Mouse (Mus musculus): Measurements from ENCODE around the gene Tdo2.

The Tdo2 gene

DNA sequence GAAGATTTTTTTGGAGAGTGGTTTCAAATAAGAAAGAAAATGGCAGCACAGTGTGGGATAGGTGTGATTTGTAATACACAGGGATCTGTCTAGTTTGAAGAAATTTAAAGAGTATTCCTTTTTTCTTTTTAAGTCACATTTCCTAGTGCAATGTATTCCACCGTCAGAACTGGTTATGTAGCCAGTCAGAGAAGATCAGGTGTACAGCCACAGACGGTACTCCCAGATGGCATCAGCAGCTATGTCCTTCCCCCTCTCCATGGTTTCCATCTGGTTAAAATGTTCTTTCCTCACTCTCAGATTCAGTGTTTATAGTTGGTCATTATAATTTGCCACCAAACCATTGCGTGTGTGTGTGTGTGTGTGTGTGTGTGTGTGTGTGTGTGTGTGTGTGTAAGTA lies 32.9 kb downstream of the Tdo2 start:
- DNase-seq (ENCODE audit: extremely low spot score), result no peak

DNA sequence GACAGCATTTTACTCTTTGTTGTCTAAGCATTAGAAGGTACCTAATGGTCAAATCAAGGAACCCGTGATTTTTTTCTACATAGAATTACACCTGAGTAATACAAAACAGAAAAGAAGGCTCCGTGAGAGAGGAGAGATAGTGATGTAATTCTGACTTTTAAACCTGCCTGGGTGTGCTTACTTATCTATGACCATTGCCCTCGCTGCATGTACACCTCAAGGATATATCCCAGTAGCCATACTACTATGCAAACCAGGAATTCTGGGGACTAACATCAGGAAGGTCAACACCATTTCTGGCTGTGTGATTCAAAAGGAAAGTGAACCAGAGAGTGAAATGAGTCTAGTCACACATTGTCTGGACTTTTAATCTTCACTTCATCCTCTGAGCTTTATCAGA lies 33.7 kb downstream of the Tdo2 start:
- DNase-seq (ENCODE audit: extremely low spot score), result no peak

- no peak for DNase-seq (ENCODE audit: extremely low spot score)
Observed at GRCm38 (mm10) chr3:81938924-81939323, 37.1 kb downstream of the Tdo2 start.

- DNase-seq (ENCODE audit: extremely low spot score), result no peak
Observed at GRCm38 (mm10) chr3:81933348-81933747, 42.7 kb downstream of the Tdo2 start.

GRCm38 (mm10) chr3:81932141-81933101 lies 43.6 kb downstream of the Tdo2 start, which contains the start of gene Ctso:
Gene Ctso, plus strand, starts transcription at chr3:81932601.
- peak; percentile 78 for DNase-seq (ENCODE audit: extremely low spot score)

- no peak for DNase-seq (ENCODE audit: extremely low spot score)
Observed at GRCm38 (mm10) chr3:81931695-81932094, 44.3 kb downstream of the Tdo2 start.

GRCm38 (mm10) chr3:81929073-81929472 lies 46.9 kb downstream of the Tdo2 start:
- DNase-seq (ENCODE audit: extremely low spot score), result no peak

DNA sequence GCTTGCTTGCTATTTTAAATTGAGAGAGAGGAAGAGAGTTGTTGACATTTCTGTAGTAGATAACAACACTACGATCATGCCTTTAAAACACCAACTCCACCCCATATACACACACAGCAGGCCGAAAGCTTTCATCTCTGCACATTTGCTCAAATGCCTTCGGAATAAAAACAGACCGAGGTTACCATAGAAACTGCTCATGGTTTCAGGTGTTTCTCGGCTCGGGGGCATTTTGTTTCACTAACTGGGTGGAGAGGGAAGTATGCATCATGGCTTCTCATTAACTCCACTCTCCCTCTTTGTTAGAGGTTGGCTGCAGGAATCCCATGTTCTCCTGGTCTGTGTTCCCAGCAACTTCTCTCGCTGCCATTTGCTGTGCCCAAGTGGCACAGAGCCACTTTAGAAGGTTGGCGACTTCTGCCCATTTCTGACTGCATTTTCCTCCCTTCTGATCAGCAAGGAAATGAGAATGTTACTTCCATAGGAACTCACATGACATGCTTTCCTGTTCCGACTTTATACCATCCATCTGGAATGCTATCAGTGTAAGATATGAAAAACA lies 49.2 kb downstream of the Tdo2 start:
- DNase-seq (ENCODE audit: extremely low spot score), result no peak

DNA sequence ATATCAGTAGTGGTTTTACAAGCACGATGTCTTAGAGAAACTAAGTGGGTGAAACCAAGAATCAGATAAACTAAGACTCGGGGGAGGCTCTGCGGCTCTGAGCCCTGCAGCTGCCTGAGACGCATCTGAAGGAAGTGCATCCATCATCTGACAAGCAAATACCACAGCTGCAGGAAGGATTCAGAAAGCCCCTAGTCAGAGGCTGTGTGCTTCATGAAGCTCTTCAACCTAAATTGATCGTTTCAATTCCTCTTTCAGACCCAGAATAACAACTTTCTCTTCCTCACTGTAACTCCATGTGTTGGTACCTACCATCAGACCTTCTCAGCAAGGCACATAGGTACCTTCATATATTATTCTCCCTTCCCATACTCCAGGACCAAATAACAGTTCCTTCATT lies 50.1 kb downstream of the Tdo2 start:
- no peak for DNase-seq (ENCODE audit: extremely low spot score)

GRCm38 (mm10) chr3:81924931-81925330 lies 51.1 kb downstream of the Tdo2 start:
- DNase-seq (ENCODE audit: extremely low spot score), result peak; percentile 44

DNA sequence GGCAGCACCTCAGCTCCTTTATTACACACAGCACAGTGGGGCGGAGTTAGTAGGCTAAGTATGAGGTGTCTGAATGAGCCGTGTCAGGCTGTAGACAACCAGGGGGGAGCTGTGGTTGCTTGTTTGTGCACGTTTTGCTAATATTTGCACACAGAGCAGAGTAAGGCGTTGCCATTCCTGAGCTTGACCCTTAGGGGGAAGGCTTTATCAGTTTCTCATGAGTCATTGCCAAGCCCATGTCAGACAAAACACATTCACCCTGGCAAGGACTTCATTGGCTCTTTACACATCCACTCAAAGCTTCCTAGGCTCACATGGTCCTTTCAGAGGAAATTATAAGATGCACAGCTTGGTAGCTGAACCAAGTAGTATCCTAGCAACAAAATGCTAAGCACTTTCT lies 53.1 kb downstream of the Tdo2 start:
- no peak for DNase-seq (ENCODE audit: extremely low spot score)

DNA sequence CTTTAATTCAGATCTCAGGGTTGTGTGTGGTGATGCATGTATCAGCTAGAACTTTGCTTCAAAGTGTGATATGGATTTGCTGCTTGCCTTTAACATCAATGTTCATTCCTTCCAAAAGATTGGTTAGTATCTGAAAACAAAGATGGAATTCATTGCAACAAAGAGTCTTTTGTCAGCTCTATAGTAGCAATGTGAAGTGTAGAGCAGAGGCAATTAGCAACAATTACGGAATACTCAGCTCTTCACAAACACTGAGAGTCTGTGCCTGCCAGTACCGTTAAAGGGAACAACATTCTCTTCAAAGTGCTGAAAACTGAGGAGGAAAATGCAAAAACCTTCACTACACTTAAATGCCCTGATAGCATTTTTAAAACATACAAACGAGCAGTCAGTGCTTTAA lies 56.3 kb downstream of the Tdo2 start:
- no peak for DNase-seq (ENCODE audit: extremely low spot score)

- no peak for DNase-seq (ENCODE audit: extremely low spot score)
Observed at GRCm38 (mm10) chr3:81918215-81918614, 57.8 kb downstream of the Tdo2 start.

GRCm38 (mm10) chr3:81917354-81917935 lies 58.6 kb downstream of the Tdo2 start:
- DNase-seq (ENCODE audit: extremely low spot score), result no peak

- no peak for DNase-seq (ENCODE audit: extremely low spot score)
Observed at GRCm38 (mm10) chr3:81916030-81916686, 59.8 kb downstream of the Tdo2 start.

DNA sequence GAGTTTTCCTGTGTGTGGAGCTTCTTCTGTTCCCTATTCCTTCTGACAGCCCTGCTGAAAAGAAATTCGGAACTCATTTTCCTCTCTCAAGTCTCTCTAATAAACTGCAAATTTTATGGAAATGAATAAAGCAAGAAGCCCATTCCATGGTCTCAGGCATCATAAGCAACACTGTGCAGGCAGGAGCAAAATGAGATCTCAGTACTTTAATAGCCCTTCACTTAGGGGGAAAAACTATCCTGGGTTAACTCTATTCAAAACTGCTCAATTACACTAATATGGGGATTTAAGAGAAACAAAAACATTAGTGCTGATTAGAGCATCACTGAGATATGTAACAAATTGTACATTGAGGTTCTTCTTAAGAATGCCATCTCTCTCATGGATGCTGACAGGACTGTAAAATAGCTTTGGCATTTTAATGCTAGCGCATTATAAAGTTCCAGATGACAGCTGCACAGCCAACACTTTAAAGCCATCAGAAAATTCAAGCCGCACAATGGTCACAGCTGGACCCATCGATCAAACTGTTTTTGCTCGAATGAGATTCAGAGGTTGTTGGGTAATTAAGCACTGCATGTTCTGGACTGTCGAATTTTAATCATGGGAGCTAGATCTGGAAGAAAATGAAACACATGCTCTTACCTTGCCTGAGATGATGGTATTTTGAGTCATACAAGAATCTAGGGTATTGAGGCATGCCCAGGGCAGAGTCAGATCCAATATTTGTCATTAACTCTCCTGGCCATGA lies 65.5 kb downstream of the Tdo2 start:
- DNase-seq (ENCODE audit: extremely low spot score), result no peak
